Mouse (Mus musculus): ENCODE measurements around the gene Cluh. TPM values are rescaled to one million over a fixed set of nuclear protein-coding genes. Genes with fewer than 3 reads are reported as not detected.

Gene Cluh
- polyA plus RNA-seq, 1 experiment from 2014 or later, result 24.6 TPM

GRCm38 (mm10) chr11:74675156-74675555 lies 25.9 kb downstream of the Cluh start:
- H3K9me3 ChIP-seq (replicated peaks), result no peaks in the 10 kb centered on the region
- peaks cover 26% of the 10 kb centered on the region for H3K4me1 ChIP-seq (replicated peaks)
- ATAC-seq (ENCODE audit: low read depth) (no peak), DNase-seq (no peak)
- 83% methylated on average over 4 of the region's 4 CpGs for WGBS (ENCODE audit: insufficient replicate concordance)
- H3K4me2 ChIP-seq, result no peak overlapping the region
- H3K27ac ChIP-seq, result peak overlapping the region; percentile 34
- no peaks in the 10 kb centered on the region for H3K27me3 ChIP-seq
- no peak overlapping the region for H3K4me3 ChIP-seq (replicated peaks)
- peaks cover 74% of the 10 kb centered on the region for H3K36me3 ChIP-seq
- H3K9ac ChIP-seq, result no peak overlapping the region

DNA sequence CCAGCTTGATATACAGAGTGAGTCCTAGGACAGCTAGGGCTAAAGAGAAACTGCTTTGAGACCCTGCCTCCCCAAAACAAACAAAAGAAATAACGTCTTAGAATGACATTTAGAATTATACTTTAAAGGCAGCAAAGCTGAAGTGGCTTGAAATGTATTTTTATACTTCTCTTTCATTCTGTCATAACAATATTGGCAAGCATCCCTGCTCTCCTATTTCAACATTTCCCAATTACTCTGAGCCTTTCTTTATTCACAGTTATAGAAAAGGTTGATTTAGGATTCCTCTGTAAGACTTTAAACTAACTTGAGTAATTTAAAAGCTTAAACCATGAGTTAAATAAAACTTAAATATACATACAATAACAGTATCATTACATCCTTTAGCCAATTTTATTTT lies 42.9 kb downstream of the Cluh start:
- ATAC-seq (ENCODE audit: low read depth) (no peak), DNase-seq (no peak)
- Histone ChIP-seq H3K4me3 (replicated peaks) (no peak overlapping the region), H3K36me3 (peaks cover 58% of the 10 kb centered on the region), H3K9me3 (replicated peaks) (no peaks in the 10 kb centered on the region), H3K4me2 (no peak overlapping the region), H3K4me1 (replicated peaks) (peaks cover 3% of the 10 kb centered on the region), H3K9ac (no peak overlapping the region), H3K27me3 (no peaks in the 10 kb centered on the region), H3K27ac (no peak overlapping the region)
- 65% methylated on average over 1 of the region's 1 CpGs for WGBS (ENCODE audit: insufficient replicate concordance)

DNA sequence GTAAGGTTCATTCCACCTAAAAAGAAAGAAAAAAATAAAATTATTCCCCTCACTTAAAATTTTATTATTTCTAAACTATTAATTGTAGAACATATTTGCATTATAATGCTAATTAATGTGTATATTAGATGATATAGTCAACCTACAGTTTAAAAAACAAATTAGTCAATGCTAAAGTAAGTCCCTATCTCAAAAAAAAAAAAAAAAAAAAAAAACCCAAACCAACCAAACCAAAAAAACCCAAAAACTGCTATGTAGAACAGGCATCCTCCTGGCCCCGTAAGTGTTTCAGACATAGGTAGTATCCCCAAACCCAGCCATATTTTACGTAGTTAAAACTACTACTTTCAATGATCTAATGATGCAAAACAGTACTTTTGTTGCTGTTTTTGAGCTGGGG lies 50.2 kb downstream of the Cluh start:
- Histone ChIP-seq H3K9me3 (replicated peaks) (no peaks in the 10 kb centered on the region), H3K4me2 (no peak overlapping the region), H3K27ac (no peak overlapping the region), H3K27me3 (no peaks in the 10 kb centered on the region), H3K36me3 (peaks cover 42% of the 10 kb centered on the region), H3K9ac (no peak overlapping the region), H3K4me3 (replicated peaks) (no peak overlapping the region), H3K4me1 (replicated peaks) (peaks cover 11% of the 10 kb centered on the region)
- 98% methylated on average over 2 of the region's 2 CpGs for WGBS (ENCODE audit: insufficient replicate concordance)
- ATAC-seq (ENCODE audit: low read depth), result no peak
- no peak for DNase-seq

DNA sequence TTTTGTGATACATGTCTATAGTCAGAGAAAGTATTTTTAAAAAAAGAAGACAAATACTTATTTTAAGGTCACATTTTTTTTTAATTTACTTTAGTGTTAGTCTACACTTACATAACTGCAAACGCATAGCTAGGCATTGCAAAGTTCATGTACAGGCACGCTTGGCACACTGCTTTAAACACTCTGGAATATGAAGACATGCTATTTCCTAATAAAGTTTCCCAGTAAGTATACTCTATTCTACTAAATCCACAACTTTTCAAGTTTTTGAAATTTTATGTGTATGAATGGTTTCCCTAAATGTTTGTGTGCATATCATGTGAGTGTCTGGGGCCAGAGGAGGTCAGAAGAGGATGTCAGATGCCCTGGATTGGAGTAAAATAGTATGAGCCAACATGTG lies 54.8 kb downstream of the Cluh start:
- H3K4me1 ChIP-seq (replicated peaks), result peaks cover 28% of the 10 kb centered on the region
- no peaks in the 10 kb centered on the region for H3K27me3 ChIP-seq
- H3K9me3 ChIP-seq (replicated peaks), result no peaks in the 10 kb centered on the region
- H3K27ac ChIP-seq, result no peak overlapping the region
- no peak overlapping the region for H3K9ac ChIP-seq
- DNase-seq (no peak), ATAC-seq (ENCODE audit: low read depth) (no peak)
- H3K4me3 ChIP-seq (replicated peaks), result no peak overlapping the region
- 87% methylated on average over 2 of the region's 2 CpGs for WGBS (ENCODE audit: insufficient replicate concordance)
- peaks cover 12% of the 10 kb centered on the region for H3K36me3 ChIP-seq
- no peak overlapping the region for H3K4me2 ChIP-seq

GRCm38 (mm10) chr11:74708781-74709180 lies 59.5 kb downstream of the Cluh start:
- ATAC-seq (ENCODE audit: low read depth), result no peak
- Histone ChIP-seq H3K27me3 (no peaks in the 10 kb centered on the region), H3K27ac (no peak overlapping the region), H3K4me2 (no peak overlapping the region), H3K4me1 (replicated peaks) (peaks cover 35% of the 10 kb centered on the region), H3K36me3 (peaks cover 16% of the 10 kb centered on the region; the same call in 1 of the 2 replicates), H3K9ac (no peak overlapping the region), H3K9me3 (replicated peaks) (no peaks in the 10 kb centered on the region), H3K4me3 (replicated peaks) (no peak overlapping the region)
- no peak for DNase-seq
- WGBS (ENCODE audit: insufficient replicate concordance), result 48% methylated on average over 1 of the region's 1 CpGs

DNA sequence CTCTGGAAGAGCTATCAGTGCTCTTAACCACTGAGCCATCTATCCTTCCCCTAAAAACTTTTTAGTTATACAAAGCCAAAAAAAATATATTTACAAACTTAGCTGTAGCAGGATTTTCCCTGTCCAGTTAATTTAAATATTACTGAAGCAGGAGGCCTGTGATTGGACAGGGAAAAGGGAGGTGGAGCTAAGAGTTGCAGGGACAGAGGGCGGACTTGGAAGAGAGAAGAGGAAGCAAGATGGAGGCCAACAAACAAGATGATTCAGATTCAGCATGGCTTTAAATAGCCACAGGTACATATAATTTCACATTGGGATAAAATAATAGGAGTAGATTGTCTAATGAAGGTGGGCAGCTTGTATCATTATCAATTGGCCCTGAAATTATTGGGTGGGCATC lies 61.4 kb downstream of the Cluh start:
- DNase-seq (no peak), ATAC-seq (ENCODE audit: low read depth) (no peak)
- H3K4me1 ChIP-seq (replicated peaks), result peaks cover 42% of the 10 kb centered on the region
- WGBS (ENCODE audit: insufficient replicate concordance), result 86% methylated on average over 1 of the region's 1 CpGs
- no peaks in the 10 kb centered on the region for H3K27me3 ChIP-seq
- no peak overlapping the region for H3K27ac ChIP-seq
- H3K4me2 ChIP-seq, result no peak overlapping the region
- no peaks in the 10 kb centered on the region for H3K9me3 ChIP-seq (replicated peaks)
- H3K9ac ChIP-seq, result no peak overlapping the region
- H3K4me3 ChIP-seq (replicated peaks), result no peak overlapping the region
- H3K36me3 ChIP-seq, result peaks cover 18% of the 10 kb centered on the region

DNA sequence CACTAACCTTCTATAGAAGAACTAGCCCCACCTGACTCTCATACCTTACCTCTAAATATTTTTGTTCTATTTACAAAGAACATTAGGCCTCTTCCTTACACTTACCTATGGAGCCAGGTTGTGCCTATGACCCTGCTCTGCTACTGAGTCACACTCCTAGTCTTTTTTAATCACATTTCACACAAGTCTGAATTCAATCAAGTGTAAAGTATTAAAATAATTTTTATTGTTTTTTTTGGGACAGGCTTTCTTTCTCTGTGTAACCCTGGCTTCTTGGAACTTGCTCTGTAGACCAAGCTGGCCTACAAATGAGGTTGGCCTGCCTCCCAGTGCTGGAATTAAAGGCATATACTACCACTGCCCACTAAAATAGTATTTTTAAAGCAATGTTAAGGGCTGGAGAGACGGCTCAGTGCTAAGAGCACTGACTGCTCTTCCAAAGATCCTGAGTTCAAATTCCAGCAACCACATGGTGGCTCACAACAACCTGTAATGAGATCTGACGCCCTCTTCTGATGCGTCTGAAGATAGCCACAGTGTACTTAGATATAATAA lies 66.8 kb downstream of the Cluh start:
- Histone ChIP-seq H3K4me2 (no peak overlapping the region), H3K4me3 (replicated peaks) (no peak overlapping the region), H3K27ac (no peak overlapping the region), H3K9ac (no peak overlapping the region), H3K36me3 (peaks cover 8% of the 10 kb centered on the region; the same call in 1 of the 2 replicates), H3K4me1 (replicated peaks) (peaks cover 53% of the 10 kb centered on the region), H3K9me3 (replicated peaks) (no peaks in the 10 kb centered on the region), H3K27me3 (no peaks in the 10 kb centered on the region)
- WGBS (ENCODE audit: insufficient replicate concordance), result 79% methylated on average over 3 of the region's 3 CpGs
- ATAC-seq (ENCODE audit: low read depth), result no peak
- no peak for DNase-seq

Other genes with a start within 250 kb of the Cluh start
- 0.77 and 0.82 TPM in 2 replicates for gene Rap1gap2, start 38.6 kb upstream of the Cluh start, polyA plus RNA-seq (2015; fragmentation: Nextera tagmentation; extraction: Ambion mirVana)
- 7.6 and 8.3 TPM in 2 replicates for gene Ccdc92b, start 29.9 kb upstream of the Cluh start, polyA plus RNA-seq (2015; fragmentation: Nextera tagmentation; extraction: Ambion mirVana)
- 38.9 and 49.9 TPM in 2 replicates for gene Pafah1b1, start 75.2 kb downstream of the Cluh start, polyA plus RNA-seq (2015; fragmentation: Nextera tagmentation; extraction: Ambion mirVana)
- 34.8 and 40.3 TPM in 2 replicates for gene Mettl16, start 121.3 kb downstream of the Cluh start, polyA plus RNA-seq (2015; fragmentation: Nextera tagmentation; extraction: Ambion mirVana)
- gene Mnt, start 181.4 kb downstream of the Cluh start, polyA plus RNA-seq (2015; fragmentation: Nextera tagmentation; extraction: Ambion mirVana), result 1.3 and 1.5 TPM in 2 replicates
- 1.2 and 1.5 TPM in 2 replicates for gene Sgsm2, start 247.6 kb downstream of the Cluh start, polyA plus RNA-seq (2015; fragmentation: Nextera tagmentation; extraction: Ambion mirVana)
- gene Tsr1, start 248.6 kb downstream of the Cluh start, polyA plus RNA-seq (2015; fragmentation: Nextera tagmentation; extraction: Ambion mirVana), result 32.6 and 39.1 TPM in 2 replicates

Data from liver, embryonic 13.5 days (tissue).